Mouse (Mus musculus) cerebellum, adult 11-12 months (tissue): ENCODE measurements around the gene Gltp.

Experiments used
- DNase-seq: peaks from one replicate; pipeline ENCODE4 v3.0.0; 2022

Gltp gene

DNA sequence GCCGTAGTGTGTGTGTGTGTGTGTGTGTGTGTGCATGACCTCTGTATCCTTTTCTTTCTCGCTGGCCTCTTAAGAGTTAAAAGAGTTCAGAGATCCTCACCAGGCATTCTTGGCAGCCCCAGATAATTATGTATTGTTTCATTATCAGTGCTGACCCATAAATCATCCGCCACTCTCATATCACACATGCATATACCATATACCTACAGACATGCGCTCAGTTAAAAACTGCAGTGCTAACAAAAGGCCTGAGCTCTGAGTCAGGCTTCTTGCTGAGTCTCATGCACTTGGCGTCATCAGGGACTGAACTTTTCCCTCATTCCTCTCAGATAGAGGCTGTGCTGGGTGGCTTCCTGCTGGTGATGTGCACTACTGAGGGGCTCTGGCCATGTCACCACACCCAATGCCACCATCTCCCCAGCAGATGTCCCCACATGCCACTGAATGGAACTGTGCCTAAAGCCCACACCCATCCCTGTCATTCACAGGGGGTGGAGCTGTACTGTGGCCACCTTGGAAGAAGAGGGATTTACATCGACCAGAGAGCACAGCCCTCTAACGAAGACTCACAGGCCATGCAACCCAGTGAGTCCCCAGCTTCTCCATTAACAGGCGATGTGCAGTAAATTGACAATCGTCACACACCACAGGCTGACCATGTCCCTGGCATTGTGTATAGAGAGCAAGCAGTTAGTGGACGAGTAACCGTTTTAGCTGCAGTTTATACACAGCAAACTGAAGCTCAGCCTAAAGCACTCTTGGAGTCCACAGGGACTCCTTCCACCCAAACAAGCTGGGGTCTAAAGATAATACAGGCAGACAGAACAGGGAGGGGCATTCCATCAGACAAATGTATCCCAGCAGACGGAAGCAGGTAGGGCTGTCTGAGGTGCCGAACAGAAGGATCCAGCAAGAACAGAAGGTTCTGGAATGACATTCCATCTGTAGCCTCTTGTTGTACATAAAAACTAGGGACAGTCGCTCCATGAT is 11.9 kb upstream of the Gltp start:
- DNase-seq, result no peak

DNA sequence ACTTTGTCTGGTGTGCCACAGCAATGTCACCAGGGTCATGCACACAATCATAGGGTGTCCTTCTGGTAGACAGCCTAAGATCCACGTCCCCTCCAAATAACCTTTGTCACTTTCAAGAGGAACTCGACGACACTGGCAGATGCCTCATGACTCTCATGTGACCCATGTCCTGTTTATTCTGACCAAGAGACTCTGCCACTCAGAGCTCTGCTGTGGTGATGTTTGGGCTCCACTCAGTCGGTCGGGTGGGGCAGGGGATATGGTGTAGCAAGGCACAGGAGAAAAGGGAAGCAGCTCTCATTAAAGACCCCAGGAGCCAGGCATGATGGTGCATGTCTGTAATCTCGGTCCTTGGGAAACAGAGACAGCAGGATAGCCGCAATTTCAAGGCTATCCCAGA is 8.2 kb upstream of the Gltp start:
- no peak for DNase-seq

GRCm38 (mm10) chr5:114698044-114698746 is 7.4 kb upstream of the Gltp start:
- DNase-seq, result peak; percentile 94

- no peak for DNase-seq
These were observed 6.2 kb upstream of the Gltp start for GRCm38 (mm10) chr5:114696939-114697338.

DNA sequence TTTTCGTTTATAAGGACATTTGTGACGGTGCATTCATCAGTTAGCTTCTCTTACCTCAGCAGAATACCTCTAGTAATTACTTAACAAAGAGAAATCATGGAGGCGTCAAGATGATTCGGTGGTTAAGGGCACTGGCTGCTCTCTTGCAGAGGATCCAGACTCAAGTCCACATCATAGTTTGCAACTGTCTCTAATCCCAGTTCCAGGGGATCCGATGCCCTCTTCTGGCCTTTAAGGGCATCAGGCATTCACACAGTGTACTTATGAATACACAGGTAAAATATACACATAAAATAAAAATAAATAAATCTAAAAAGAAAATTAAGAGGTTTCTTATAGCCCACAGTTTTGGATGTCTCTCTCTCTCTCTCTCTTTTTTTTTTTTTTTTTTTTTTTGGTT is 5.0 kb upstream of the Gltp start:
- DNase-seq, result no peak

GRCm38 (mm10) chr5:114689700-114690366 is 951 bp downstream of the Gltp start:
- DNase-seq, result no peak

GRCm38 (mm10) chr5:114688703-114689102 is 2.1 kb downstream of the Gltp start:
- DNase-seq, result no peak

- DNase-seq, result no peak
These were observed 2.9 kb downstream of the Gltp start for GRCm38 (mm10) chr5:114687901-114688300.

DNA sequence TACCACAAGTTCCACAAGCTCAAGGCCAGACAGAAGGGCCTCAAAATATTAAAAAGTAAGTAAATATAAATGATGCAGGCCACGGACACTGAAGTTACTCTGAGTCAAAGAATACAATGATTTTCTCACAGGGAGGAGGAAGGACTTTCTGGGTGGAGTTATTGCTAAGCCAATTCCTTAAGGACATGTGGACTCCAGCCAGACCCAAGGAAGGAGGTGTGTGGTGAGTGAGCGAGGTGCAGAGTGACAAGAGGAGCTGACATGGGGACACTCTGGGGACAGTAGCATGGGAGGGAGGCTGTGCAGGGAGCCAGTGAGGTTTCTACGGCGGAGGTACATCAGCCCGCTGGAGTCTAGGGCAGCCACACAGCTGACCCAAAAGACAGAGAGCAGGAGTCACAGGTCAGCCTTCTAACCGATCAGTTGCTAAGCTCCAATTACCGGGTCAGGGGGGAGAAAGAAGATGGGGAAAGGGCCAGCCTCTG is 4.0 kb downstream of the Gltp start:
- no peak for DNase-seq

DNA sequence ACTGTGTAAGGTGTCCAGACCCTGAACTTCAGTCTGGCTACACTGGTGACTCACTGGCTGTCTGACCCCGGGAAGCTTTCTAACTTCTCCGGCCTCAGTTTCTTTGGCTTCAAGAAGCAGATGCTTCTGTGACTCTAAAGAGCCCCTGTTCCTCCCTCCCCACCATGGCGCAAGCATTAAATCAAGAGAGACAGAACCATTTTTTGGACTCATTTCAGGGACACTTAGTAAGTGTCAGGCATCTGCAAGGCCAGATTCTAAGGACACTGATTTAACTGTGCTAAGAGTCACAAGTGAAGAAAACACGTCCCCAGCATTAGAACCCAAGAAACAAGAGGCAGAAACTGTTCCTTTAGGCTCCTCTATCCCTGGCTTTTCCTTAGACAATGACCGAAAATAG is 4.8 kb downstream of the Gltp start:
- DNase-seq, result no peak

DNA sequence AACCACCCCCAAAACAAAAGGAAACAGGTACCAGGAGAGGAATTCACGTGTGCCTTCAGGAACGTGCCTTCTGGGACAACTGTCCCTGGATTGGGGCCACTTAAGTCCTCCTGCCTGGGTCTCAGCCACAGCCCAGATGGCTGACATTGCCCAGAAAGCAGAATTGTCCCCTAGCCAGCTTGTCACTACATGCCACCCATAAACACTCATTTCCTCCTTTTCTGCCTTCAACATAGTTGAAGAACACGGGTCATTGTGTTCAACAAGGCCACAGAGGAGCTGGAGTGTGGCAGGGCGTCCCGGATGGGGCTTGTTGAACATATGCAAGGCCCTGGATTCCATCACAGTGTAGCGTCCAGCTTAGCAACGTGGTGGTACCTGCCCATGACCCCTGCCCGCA is 9.1 kb downstream of the Gltp start:
- DNase-seq, result peak; percentile 75

GRCm38 (mm10) chr5:114680676-114681285 is 10.0 kb downstream of the Gltp start:
- no peak for DNase-seq

DNA sequence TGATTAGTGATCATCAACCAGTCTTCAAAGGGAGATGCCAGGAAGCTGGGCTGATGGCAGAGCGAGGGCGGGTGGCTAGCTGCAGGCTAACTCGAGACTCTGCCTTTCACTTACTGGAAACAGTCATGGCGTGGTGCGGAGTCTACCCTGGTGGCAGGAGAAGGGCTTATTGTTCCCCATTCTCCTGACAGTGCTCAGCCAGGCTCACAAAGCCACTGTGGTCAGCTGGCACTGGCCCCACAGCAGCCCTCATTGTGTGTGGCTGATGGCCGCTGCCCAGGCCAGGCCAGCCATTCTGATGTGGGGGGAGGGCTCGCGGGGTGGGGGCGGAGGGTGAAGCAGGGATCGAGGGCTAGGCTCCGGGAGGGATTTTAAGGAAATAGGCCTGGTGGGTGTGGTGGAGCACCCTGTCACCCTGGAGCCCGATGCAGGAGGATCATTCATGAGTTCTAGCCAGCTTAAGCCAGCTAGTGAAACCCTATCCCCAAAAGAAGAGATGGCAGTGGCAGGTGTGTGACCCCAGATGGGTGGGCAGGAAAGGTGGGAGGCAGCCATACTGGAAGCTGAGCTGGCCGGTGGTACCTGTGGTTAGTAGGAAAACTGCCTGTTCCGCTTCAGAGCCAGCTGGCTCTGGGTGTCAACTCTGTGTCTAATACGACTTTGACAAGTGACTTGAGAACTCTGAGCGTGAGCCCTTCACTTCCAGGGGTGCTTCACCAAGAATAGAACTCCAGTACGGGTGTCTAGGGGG is 10.8 kb downstream of the Gltp start:
- no peak for DNase-seq

- DNase-seq, result no peak
These were observed 16.2 kb downstream of the Gltp start for GRCm38 (mm10) chr5:114674594-114674993.

- DNase-seq, result no peak
These were observed 17.7 kb downstream of the Gltp start for GRCm38 (mm10) chr5:114673114-114673513.

GRCm38 (mm10) chr5:114669014-114669413 is 21.8 kb downstream of the Gltp start:
- no peak for DNase-seq

GRCm38 (mm10) chr5:114667228-114667856 is 23.4 kb downstream of the Gltp start:
- peak; percentile 95 for DNase-seq

DNA sequence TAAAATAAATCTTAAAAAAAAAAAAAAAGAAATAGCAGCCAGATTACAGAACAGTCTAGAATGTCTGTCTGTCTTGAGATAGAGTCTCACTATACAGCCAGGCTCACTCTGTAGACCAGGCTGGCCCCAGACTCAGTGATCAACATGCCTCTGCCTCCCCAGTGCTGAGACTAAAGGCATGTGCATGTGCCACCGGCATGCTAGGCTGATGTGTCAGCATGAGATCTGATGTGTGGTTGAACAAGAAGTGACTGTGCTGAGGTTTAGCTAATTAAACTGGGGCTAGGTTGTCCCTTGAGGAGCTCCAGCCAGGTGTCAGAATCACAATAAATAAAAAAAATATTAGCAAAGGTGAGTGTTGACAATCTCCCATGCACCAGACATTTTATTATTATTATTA is 24.1 kb downstream of the Gltp start:
- DNase-seq, result no peak

GRCm38 (mm10) chr5:114664750-114665149 is 26.0 kb downstream of the Gltp start:
- no peak for DNase-seq

- no peak for DNase-seq
These were observed 26.6 kb downstream of the Gltp start for GRCm38 (mm10) chr5:114664139-114664538.

- DNase-seq, result no peak
These were observed 29.8 kb downstream of the Gltp start for GRCm38 (mm10) chr5:114661029-114661428.

GRCm38 (mm10) chr5:114658255-114658654 is 32.5 kb downstream of the Gltp start, which contains the start of gene Trpv4:
Gene Trpv4, minus strand, starts transcription at chr5:114658421.
- DNase-seq, result no peak
